ENCODE assay signal across 8 mouse cellular contexts in the genomic region with DNA sequence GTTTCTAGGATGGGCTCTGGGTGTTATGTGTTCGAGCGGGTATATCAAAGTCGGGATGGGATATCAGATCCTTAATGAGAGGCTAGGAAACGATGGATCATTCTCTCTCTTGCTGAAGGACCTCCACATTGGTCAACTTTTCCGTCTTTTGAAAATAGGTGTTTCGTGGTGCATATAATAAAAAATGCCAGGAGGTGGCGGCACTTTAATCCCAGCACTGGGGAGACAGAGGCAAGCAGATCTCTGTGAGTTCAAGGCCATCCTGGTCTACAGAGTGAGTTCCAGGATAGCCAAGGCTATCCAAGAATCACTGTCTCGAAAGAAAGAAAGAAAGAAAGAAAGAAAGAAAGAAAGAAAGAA. TPM values are rescaled to one million over a fixed set of nuclear protein-coding genes. Genes with fewer than 3 reads are reported as not detected.
A peak's percentile ranks its signal among the peaks of the same experiment; 100 is the strongest.
DNase-seq lines count a peak whose midpoint lies in the region; ATAC-seq and TF ChIP-seq lines count a peak whose summit lies in the region.

No protein-coding gene starts in this region.

- no peak for DNase-seq in kidney, adult 9 months
- no peak for DNase-seq in midbrain, postnatal 0 days (ENCODE audit: low spot score)
- DNase-seq in spleen, adult 18-20 months = no peak
- no peak for DNase-seq in gastrocnemius, postnatal 4 days (ENCODE audit: low spot score in 2 of 2)
- DNase-seq in adipocyte (ENCODE audit: low spot score) = no peak

- no peaks in the 10 kb centered on the region for H3K9me3 ChIP-seq in kidney, embryonic 16.5 days (ENCODE audit: low read length)
- H3K9me3 ChIP-seq in embryonic facial prominence, embryonic 12.5 days = no peaks in the 10 kb centered on the region
- H3K9me3 ChIP-seq in intestine, embryonic 16.5 days (ENCODE audit: control insufficient read depth, low read length) = no peaks in the 10 kb centered on the region
- H3K9me3 ChIP-seq in midbrain, postnatal 0 days (ENCODE audit: low read length) = no peaks in the 10 kb centered on the region

- no peak for ATAC-seq in kidney, embryonic 16.5 days (ENCODE audit: low FRiP score, low TSS enrichment)
- no peak for ATAC-seq in embryonic facial prominence, embryonic 12.5 days (ENCODE audit: insufficient number of reproducible peaks, insufficient read depth, low FRiP score, low TSS enrichment)
- no peak for ATAC-seq in intestine, embryonic 16.5 days
- ATAC-seq in midbrain, postnatal 0 days (ENCODE audit: low FRiP score) = no peak

- peak overlapping the region; percentile 48 for H3K9ac ChIP-seq in kidney, embryonic 16.5 days (replicated peaks; ENCODE audit: low read length)
- H3K9ac ChIP-seq in embryonic facial prominence, embryonic 12.5 days = no peak overlapping the region
- peak overlapping the region; percentile 36; the same call in 1 of the 2 replicates for H3K9ac ChIP-seq in intestine, embryonic 16.5 days (ENCODE audit: low read depth, low read length)
- H3K9ac ChIP-seq in midbrain, postnatal 0 days (replicated peaks; ENCODE audit: low read length, poor library complexity, severe bottlenecking) = no peak overlapping the region

- H3K4me3 ChIP-seq in kidney, embryonic 16.5 days (ENCODE audit: low read length) = peak overlapping the region; percentile 96
- H3K4me3 ChIP-seq in embryonic facial prominence, embryonic 12.5 days = peak overlapping the region; percentile 94
- H3K4me3 ChIP-seq in intestine, embryonic 16.5 days (ENCODE audit: low read length) = peak overlapping the region; percentile 84
- no peak overlapping the region; the same call in 1 of the 2 replicates for H3K4me3 ChIP-seq in midbrain, postnatal 0 days (ENCODE audit: low read depth, low read length)

- H3K4me1 ChIP-seq in kidney, embryonic 16.5 days (ENCODE audit: insufficient read depth, low read length) = peaks cover 29% of the 10 kb centered on the region
- peaks cover 8% of the 10 kb centered on the region for H3K4me1 ChIP-seq in embryonic facial prominence, embryonic 12.5 days
- H3K4me1 ChIP-seq in intestine, embryonic 16.5 days (ENCODE audit: control insufficient read depth, insufficient read depth, low read length) = peaks cover 29% of the 10 kb centered on the region
- peaks cover 11% of the 10 kb centered on the region for H3K4me1 ChIP-seq in midbrain, postnatal 0 days (ENCODE audit: insufficient read depth, low read length)

- H3K27me3 ChIP-seq in kidney, embryonic 16.5 days (ENCODE audit: insufficient read depth, low read length) = no peaks in the 10 kb centered on the region
- peaks cover 5% of the 10 kb centered on the region; the same call in 1 of the 2 replicates for H3K27me3 ChIP-seq in embryonic facial prominence, embryonic 12.5 days
- no peaks in the 10 kb centered on the region for H3K27me3 ChIP-seq in intestine, embryonic 16.5 days (replicated peaks; ENCODE audit: control insufficient read depth, insufficient read depth, low read length)
- H3K27me3 ChIP-seq in midbrain, postnatal 0 days (ENCODE audit: insufficient read depth, low read length) = no peaks in the 10 kb centered on the region

- peak; percentile 52 for TF ChIP-seq CTCF in midbrain, postnatal 0 days (IDR thresholded peaks at IDR 0.05)

- WGBS in kidney, embryonic 16.5 days = 13% methylated on average over 8 of the region's 8 CpGs
- 11% methylated on average over 8 of the region's 8 CpGs for WGBS in embryonic facial prominence, embryonic 12.5 days
- WGBS in intestine, embryonic 16.5 days = 11% methylated on average over 8 of the region's 8 CpGs
- WGBS in midbrain, postnatal 0 days = 9% methylated on average over 8 of the region's 8 CpGs

- H3K27ac ChIP-seq in kidney, embryonic 16.5 days (ENCODE audit: low read length) = peak overlapping the region; percentile 59; the same call in 1 of the 2 replicates
- H3K27ac ChIP-seq in embryonic facial prominence, embryonic 12.5 days = no peak overlapping the region
- H3K27ac ChIP-seq in intestine, embryonic 16.5 days (ENCODE audit: low read length) = peak overlapping the region; percentile 41; the same call in 1 of the 2 replicates
- H3K27ac ChIP-seq in midbrain, postnatal 0 days (ENCODE audit: low read depth, low read length) = no peak overlapping the region

- H3K36me3 ChIP-seq in kidney, embryonic 16.5 days (ENCODE audit: insufficient read depth, low read length) = peaks cover 12% of the 10 kb centered on the region
- peaks cover 20% of the 10 kb centered on the region for H3K36me3 ChIP-seq in embryonic facial prominence, embryonic 12.5 days
- peaks cover 2% of the 10 kb centered on the region; the same call in 1 of the 2 replicates for H3K36me3 ChIP-seq in intestine, embryonic 16.5 days (ENCODE audit: control insufficient read depth, insufficient read depth, low read length)
- H3K36me3 ChIP-seq in midbrain, postnatal 0 days (ENCODE audit: insufficient read depth, low read length) = peaks cover 10% of the 10 kb centered on the region

- H3K4me2 ChIP-seq in kidney, embryonic 16.5 days (replicated peaks; ENCODE audit: low read depth, low read length) = peak overlapping the region; percentile 36
- H3K4me2 ChIP-seq in embryonic facial prominence, embryonic 12.5 days (replicated peaks) = peak overlapping the region; percentile 94; the same call in 1 of the 2 replicates
- peak overlapping the region; percentile 24; the same call in 1 of the 2 replicates for H3K4me2 ChIP-seq in intestine, embryonic 16.5 days (ENCODE audit: low read depth, low read length)
- no peak overlapping the region for H3K4me2 ChIP-seq in midbrain, postnatal 0 days (ENCODE audit: low read depth, low read length, poor library complexity, severe bottlenecking)

RNA-seq across cellular contexts. Expression of gene Tcf3, which starts 0.8 kb away (rescaled TPM):
- polyA plus RNA-seq in kidney, embryonic 16.5 days (2015; fragmentation: Nextera tagmentation; extraction: Ambion mirVana) = 118 and 126 TPM in 2 replicates
- polyA plus RNA-seq in embryonic facial prominence, embryonic 12.5 days (2016; fragmentation: Nextera tagmentation; extraction: Ambion mirVana) = 251 and 258 TPM in 2 replicates
- polyA plus RNA-seq in intestine, embryonic 16.5 days (2015; fragmentation: Nextera tagmentation; extraction: Ambion mirVana) = 62.7 and 62.9 TPM in 2 replicates
- 69.6 and 91.1 TPM in 2 replicates for total RNA-seq in midbrain, postnatal 0 days (2014; rRNA removed)
- polyA plus RNA-seq in midbrain, postnatal 0 days (2015; fragmentation: Nextera tagmentation; extraction: Ambion mirVana) = 24.8 and 25.1 TPM in 2 replicates
- 10 to 100 TPM; 66.4 to 67.5 TPM for total RNA-seq in gastrocnemius, postnatal 4 days (2021)

RNA-seq across cellular contexts. Expression of gene Uqcr11, which starts 27.6 kb away (rescaled TPM):
- polyA plus RNA-seq in kidney, embryonic 16.5 days (2015; fragmentation: Nextera tagmentation; extraction: Ambion mirVana) = 840 and 906 TPM in 2 replicates
- 403 and 464 TPM in 2 replicates for polyA plus RNA-seq in embryonic facial prominence, embryonic 12.5 days (2016; fragmentation: Nextera tagmentation; extraction: Ambion mirVana)
- polyA plus RNA-seq in intestine, embryonic 16.5 days (2015; fragmentation: Nextera tagmentation; extraction: Ambion mirVana) = 1,179 and 1,252 TPM in 2 replicates
- total RNA-seq in midbrain, postnatal 0 days (2014; rRNA removed) = 295 and 379 TPM in 2 replicates
- 638 and 795 TPM in 2 replicates for polyA plus RNA-seq in midbrain, postnatal 0 days (2015; fragmentation: Nextera tagmentation; extraction: Ambion mirVana)
- 100 to 1,000 TPM; 640 to 657 TPM for total RNA-seq in gastrocnemius, postnatal 4 days (2021)

RNA-seq across cellular contexts. Expression of gene Mbd3, which starts 34.9 kb away (rescaled TPM):
- 266 and 277 TPM in 2 replicates for polyA plus RNA-seq in kidney, embryonic 16.5 days (2015; fragmentation: Nextera tagmentation; extraction: Ambion mirVana)
- 332 and 349 TPM in 2 replicates for polyA plus RNA-seq in embryonic facial prominence, embryonic 12.5 days (2016; fragmentation: Nextera tagmentation; extraction: Ambion mirVana)
- 133 and 144 TPM in 2 replicates for polyA plus RNA-seq in intestine, embryonic 16.5 days (2015; fragmentation: Nextera tagmentation; extraction: Ambion mirVana)
- total RNA-seq in midbrain, postnatal 0 days (2014; rRNA removed) = 30.4 and 47.0 TPM in 2 replicates
- polyA plus RNA-seq in midbrain, postnatal 0 days (2015; fragmentation: Nextera tagmentation; extraction: Ambion mirVana) = 154 and 157 TPM in 2 replicates
- total RNA-seq in gastrocnemius, postnatal 4 days (2021) = 100 to 1,000 TPM; 139 to 140 TPM

RNA-seq across cellular contexts. Expression of gene Mex3d, which starts 46.8 kb away (rescaled TPM):
- 3.8 and 5.1 TPM in 2 replicates for polyA plus RNA-seq in kidney, embryonic 16.5 days (2015; fragmentation: Nextera tagmentation; extraction: Ambion mirVana)
- polyA plus RNA-seq in embryonic facial prominence, embryonic 12.5 days (2016; fragmentation: Nextera tagmentation; extraction: Ambion mirVana) = 13.1 and 14.9 TPM in 2 replicates
- 1.9 and 2.7 TPM in 2 replicates for polyA plus RNA-seq in intestine, embryonic 16.5 days (2015; fragmentation: Nextera tagmentation; extraction: Ambion mirVana)
- total RNA-seq in midbrain, postnatal 0 days (2014; rRNA removed) = 118 and 147 TPM in 2 replicates
- polyA plus RNA-seq in midbrain, postnatal 0 days (2015; fragmentation: Nextera tagmentation; extraction: Ambion mirVana) = 12.5 and 13.9 TPM in 2 replicates
- 10 to 100 TPM; 17.8 to 18.9 TPM for total RNA-seq in gastrocnemius, postnatal 4 days (2021)

Comparison
In these comparisons a context has a peak if more than half of its experiments do, and no peak if none do; other contexts are left out.
1. H3K27ac ChIP-seq: peak in kidney, embryonic 16.5 days (single experiment) and intestine, embryonic 16.5 days (single experiment); none in embryonic facial prominence, embryonic 12.5 days (single experiment) and midbrain, postnatal 0 days (single experiment).
2. H3K9ac ChIP-seq: peak in kidney, embryonic 16.5 days (single experiment) and intestine, embryonic 16.5 days (single experiment); none in embryonic facial prominence, embryonic 12.5 days (single experiment) and midbrain, postnatal 0 days (single experiment).